Comparison of ENCODE assay signal across 16 mouse cellular contexts in the genomic region with DNA sequence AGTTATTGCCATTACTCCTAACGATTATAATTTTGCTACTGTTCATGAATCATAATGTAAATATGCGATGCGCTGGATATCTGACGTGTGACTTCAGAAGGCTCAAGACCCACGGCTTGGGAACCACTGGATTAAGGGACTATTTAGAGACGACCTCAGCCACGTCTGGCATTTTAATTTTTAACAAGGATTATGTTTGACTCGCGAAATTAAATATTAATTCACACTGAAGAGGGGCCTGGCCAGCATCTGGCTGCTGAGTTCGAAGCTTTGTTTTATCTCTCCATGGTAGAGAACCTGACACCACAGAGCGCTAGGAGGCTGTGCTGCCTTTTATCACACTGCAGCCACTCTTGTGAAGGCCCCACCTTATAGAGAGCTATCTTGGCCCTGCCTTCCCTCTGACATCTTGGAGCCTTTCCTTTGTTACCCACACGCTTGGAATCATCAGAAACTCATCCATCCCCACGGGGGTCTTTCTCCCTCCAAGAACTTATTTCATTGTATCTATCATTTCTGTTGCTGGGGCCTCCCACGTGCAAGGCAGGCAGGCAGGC. TPM values are rescaled to one million over a fixed set of nuclear protein-coding genes. Genes with fewer than 3 reads are reported as not detected.
DNase-seq lines count a peak whose midpoint lies in the region; ATAC-seq and TF ChIP-seq lines count a peak whose summit lies in the region.
"Had no signal": no experiment of that assay in that cellular context is flagged by ENCODE, and none has a peak within 500 bp of the region (broad histone marks: within the 10 kb centered on the region; RNA-seq: fewer than 3 reads in every experiment).

No protein-coding gene starts in this region.

- ATAC-seq in heart, embryonic 11.5 days (replicated peaks; ENCODE audit: insufficient number of reproducible peaks, low FRiP score, low TSS enrichment): peak; percentile 78
- ATAC-seq in midbrain, postnatal 0 days (ENCODE audit: low FRiP score): no peak

- H3K4me2 ChIP-seq in heart, embryonic 11.5 days: 0 out of 2 replicates have a peak overlapping the region, but pooled peaks have one; percentile 2
- H3K4me2 ChIP-seq in midbrain, postnatal 0 days (ENCODE audit: low read depth, low read length, poor library complexity, severe bottlenecking): no peak overlapping the region
- H3K4me2 ChIP-seq: heart, embryonic 15.5 days had no signal

- no peak overlapping the region for H3K4me3 ChIP-seq in heart, embryonic 11.5 days (ENCODE audit: low read depth, low read length)
- no peak overlapping the region for H3K4me3 ChIP-seq in midbrain, embryonic 10.5 days
- H3K4me3 ChIP-seq in midbrain, postnatal 0 days (ENCODE audit: low read depth, low read length): no peak overlapping the region
- H3K4me3 ChIP-seq: gastrocnemius, adult 2 months; heart, embryonic 15.5 days; myocyte had no signal

- H3K4me1 ChIP-seq in heart, embryonic 11.5 days (ENCODE audit: control insufficient read depth, insufficient read depth, low read length): peaks cover 3% of the 10 kb centered on the region; the same call in 1 of the 2 replicates
- H3K4me1 ChIP-seq in midbrain, embryonic 10.5 days: peaks cover 7% of the 10 kb centered on the region
- no peaks in the 10 kb centered on the region for H3K4me1 ChIP-seq in midbrain, postnatal 0 days (ENCODE audit: insufficient read depth, low read length)
- H3K4me1 ChIP-seq: heart, embryonic 15.5 days had no signal

- no peak for DNase-seq in heart, postnatal 14 days
- no peak for DNase-seq in midbrain, embryonic 10.5 days (ENCODE audit: low spot score)
- no peak for DNase-seq in midbrain, postnatal 0 days (ENCODE audit: low spot score)
- DNase-seq in liver: peak; percentile 88
- DNase-seq in spleen, postnatal 14 days (ENCODE audit: low spot score in 2 of 2): peak; percentile 22 to 28
- no peak for DNase-seq in lung, postnatal 14 days
- no peak for DNase-seq in left cerebral cortex, postnatal 25 days (ENCODE audit: low spot score in 2 of 2)
- DNase-seq: adrenal gland, postnatal 25 days; cerebellum, adult 11-12 months; gastrocnemius, adult 2 months had no signal

- intact Hi-C loops in heart, postnatal 14 days (cut with DNase I): no loop called here
- intact Hi-C loops in left cerebral cortex, postnatal 25 days (cut with DNase I): no loop called here

- H3K36me3 ChIP-seq in heart, embryonic 11.5 days (ENCODE audit: control insufficient read depth, insufficient read depth, low read length): no peaks in the 10 kb centered on the region
- H3K36me3 ChIP-seq in midbrain, embryonic 10.5 days: no peaks in the 10 kb centered on the region
- no peaks in the 10 kb centered on the region for H3K36me3 ChIP-seq in midbrain, postnatal 0 days (ENCODE audit: insufficient read depth, low read length)
- H3K36me3 ChIP-seq: heart, embryonic 15.5 days had no signal

- no peak overlapping the region for H3K9ac ChIP-seq in heart, embryonic 11.5 days (ENCODE audit: low read depth, low read length)
- no peak overlapping the region for H3K9ac ChIP-seq in midbrain, postnatal 0 days (replicated peaks; ENCODE audit: low read length, poor library complexity, severe bottlenecking)
- H3K9ac ChIP-seq: heart, embryonic 15.5 days had no signal

- H3K9me3 ChIP-seq in heart, embryonic 11.5 days (replicated peaks; ENCODE audit: control insufficient read depth, low read length): no peaks in the 10 kb centered on the region
- H3K9me3 ChIP-seq in midbrain, embryonic 10.5 days (replicated peaks): no peaks in the 10 kb centered on the region
- H3K9me3 ChIP-seq in midbrain, postnatal 0 days (ENCODE audit: low read length): no peaks in the 10 kb centered on the region
- H3K9me3 ChIP-seq: heart, embryonic 15.5 days had no signal

- TF ChIP-seq CTCF in midbrain, postnatal 0 days (IDR thresholded peaks at IDR 0.05): no peak

- peak overlapping the region; percentile 71 for H3K27ac ChIP-seq in heart, embryonic 11.5 days (ENCODE audit: low read depth, low read length)
- H3K27ac ChIP-seq in midbrain, embryonic 10.5 days (replicated peaks): 0 out of 2 replicates have a peak overlapping the region, but pooled peaks have one; percentile 10
- no peak overlapping the region for H3K27ac ChIP-seq in midbrain, postnatal 0 days (ENCODE audit: low read depth, low read length)
- H3K27ac ChIP-seq: gastrocnemius, adult 2 months; heart, embryonic 15.5 days had no signal

- WGBS in heart, embryonic 11.5 days (ENCODE audit: insufficient replicate concordance): 67% methylated on average over 14 of the region's 14 CpGs
- WGBS in midbrain, embryonic 10.5 days: 88% methylated on average over 14 of the region's 14 CpGs
- WGBS in midbrain, postnatal 0 days: 61% methylated on average over 14 of the region's 14 CpGs

- no peaks in the 10 kb centered on the region for H3K27me3 ChIP-seq in heart, embryonic 11.5 days (ENCODE audit: control insufficient read depth, insufficient read depth, low read length)
- H3K27me3 ChIP-seq in midbrain, embryonic 10.5 days (ENCODE audit: low read depth, poor library complexity, severe bottlenecking): no peaks in the 10 kb centered on the region
- H3K27me3 ChIP-seq in midbrain, postnatal 0 days (ENCODE audit: insufficient read depth, low read length): no peaks in the 10 kb centered on the region
- H3K27me3 ChIP-seq: heart, embryonic 15.5 days had no signal

RNA-seq across cellular contexts. Expression of gene Tmem120b, which starts 24.9 kb away (rescaled TPM):
- 9.6 and 11.4 TPM in 2 replicates for polyA plus RNA-seq in heart, embryonic 11.5 days (2014; fragmentation: Nextera tagmentation; extraction: Ambion mirVana)
- 10 to 100 TPM; 10.6 to 12.1 TPM for total RNA-seq in heart, postnatal 14 days (2021)
- polyA plus RNA-seq in midbrain, embryonic 10.5 days (2016; fragmentation: Nextera tagmentation; extraction: Ambion mirVana): 10.3 and 10.4 TPM in 2 replicates
- total RNA-seq in midbrain, postnatal 0 days (2014; rRNA removed): 13.3 and 16.2 TPM in 2 replicates
- polyA plus RNA-seq in midbrain, postnatal 0 days (2015; fragmentation: Nextera tagmentation; extraction: Ambion mirVana): 17.1 and 19.7 TPM in 2 replicates
- 10 to 100 TPM; 14.3 to 17.1 TPM for total RNA-seq in left cerebral cortex, postnatal 25 days (2021)

RNA-seq across cellular contexts. Expression of gene Rhof, which starts 39.3 kb away (rescaled TPM):
- 1.4 and 1.7 TPM in 2 replicates for polyA plus RNA-seq in heart, embryonic 11.5 days (2014; fragmentation: Nextera tagmentation; extraction: Ambion mirVana)
- total RNA-seq in heart, postnatal 14 days (2021): under 1 TPM; 0.48 to 0.61 TPM
- 1.4 and 1.9 TPM in 2 replicates for polyA plus RNA-seq in midbrain, embryonic 10.5 days (2016; fragmentation: Nextera tagmentation; extraction: Ambion mirVana)
- total RNA-seq in midbrain, postnatal 0 days (2014; rRNA removed): 37.2 and 47.8 TPM in 2 replicates
- 41.7 and 45.3 TPM in 2 replicates for polyA plus RNA-seq in midbrain, postnatal 0 days (2015; fragmentation: Nextera tagmentation; extraction: Ambion mirVana)
- total RNA-seq in left cerebral cortex, postnatal 25 days (2021): 10 to 100 TPM; 48.6 to 55.2 TPM

RNA-seq across cellular contexts. Expression of gene Morn3, which starts 46.3 kb away (rescaled TPM):
- 0.69 TPM in 1 of 2 replicates, not detected in the other for polyA plus RNA-seq in heart, embryonic 11.5 days (2014; fragmentation: Nextera tagmentation; extraction: Ambion mirVana)
- under 1 TPM in 1 of 2 experiments, not detected in 1; 0.93 TPM for total RNA-seq in heart, postnatal 14 days (2021)
- polyA plus RNA-seq in midbrain, embryonic 10.5 days (2016; fragmentation: Nextera tagmentation; extraction: Ambion mirVana): 0.21 and 0.67 TPM in 2 replicates
- not detected in 2 replicates for total RNA-seq in midbrain, postnatal 0 days (2014; rRNA removed)
- polyA plus RNA-seq in midbrain, postnatal 0 days (2015; fragmentation: Nextera tagmentation; extraction: Ambion mirVana): 1.1 and 1.3 TPM in 2 replicates
- under 1 TPM in 1 of 2 experiments, not detected in 1; 0.73 TPM for total RNA-seq in left cerebral cortex, postnatal 25 days (2021)
- total RNA-seq: adrenal gland, postnatal 25 days; gastrocnemius, adult 2 months; left cerebral cortex, adult 8-10 months; liver, adult 2 months; megakaryocyte, adult 5-6 weeks had no signal
- polyA plus RNA-seq: heart, embryonic 15.5 days; liver, adult 2 months; myocyte had no signal

RNA-seq across cellular contexts. Expression of gene Setd1b, which starts 48.8 kb away (rescaled TPM):
- polyA plus RNA-seq in heart, embryonic 11.5 days (2014; fragmentation: Nextera tagmentation; extraction: Ambion mirVana): 6.4 and 8.0 TPM in 2 replicates
- total RNA-seq in heart, postnatal 14 days (2021): 10 to 100 TPM; 18.1 to 21.3 TPM
- polyA plus RNA-seq in midbrain, embryonic 10.5 days (2016; fragmentation: Nextera tagmentation; extraction: Ambion mirVana): 7.4 and 7.9 TPM in 2 replicates
- total RNA-seq in midbrain, postnatal 0 days (2014; rRNA removed): 5.3 and 5.9 TPM in 2 replicates
- polyA plus RNA-seq in midbrain, postnatal 0 days (2015; fragmentation: Nextera tagmentation; extraction: Ambion mirVana): 7.2 and 8.8 TPM in 2 replicates
- total RNA-seq in left cerebral cortex, postnatal 25 days (2021): 10 to 100 TPM; 27.0 to 32.1 TPM

Comparison
In these comparisons a context has a peak if more than half of its experiments do, and no peak if none do; other contexts are left out.
1. DNase-seq: peak in liver (single experiment) and spleen, postnatal 14 days (2 of 2); none in heart, postnatal 14 days (0 of 2), midbrain, embryonic 10.5 days (single experiment), midbrain, postnatal 0 days (single experiment), lung, postnatal 14 days (single experiment) and left cerebral cortex, postnatal 25 days (0 of 2).
2. RNA of gene Rhof, which starts 39.3 kb away (total RNA-seq): 48.6 to 55.2 TPM in left cerebral cortex, postnatal 25 days and 37.2 to 47.8 TPM in midbrain, postnatal 0 days; 0.48 to 0.61 TPM in heart, postnatal 14 days; every median in the first group is over 10 times any median in the second.